Mouse (Mus musculus): ENCODE data around the gene Cenpm.

DNA sequence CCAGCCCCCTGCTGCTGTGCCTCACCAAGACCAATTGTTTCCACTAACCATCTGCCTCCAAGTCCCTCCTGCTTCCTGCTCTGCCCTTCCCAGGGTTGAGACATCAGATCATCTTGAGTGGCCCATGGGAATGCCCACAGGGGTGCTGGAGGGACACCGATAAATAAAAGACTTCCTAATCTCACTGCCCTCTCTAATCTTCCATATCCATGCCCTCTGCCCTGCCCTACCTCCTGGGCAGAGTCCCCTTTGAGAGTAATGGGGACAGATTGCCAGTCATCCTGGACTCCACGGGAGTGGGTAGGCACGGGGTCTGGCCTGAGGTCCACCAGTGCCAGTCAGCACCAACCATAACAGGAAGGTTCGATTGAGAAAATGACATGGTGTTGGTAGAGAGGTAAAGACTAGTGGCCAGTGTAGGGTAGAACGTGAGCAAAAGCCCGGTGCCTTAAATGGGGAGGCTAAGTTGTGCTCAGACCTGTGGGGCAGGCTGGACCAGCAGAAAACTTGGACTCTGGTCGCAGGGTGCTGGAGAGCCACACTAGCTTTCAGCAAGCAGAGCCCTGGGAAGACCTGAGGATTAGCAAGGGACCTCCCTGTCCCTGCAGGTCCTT, 19.8 kb downstream of the Cenpm start:
- TF ChIP-seq GATA1 (IDR thresholded peaks at IDR 0.05; ENCODE audit: borderline replicate concordance, low read length) (no peak), FLI1 (IDR thresholded peaks at IDR 0.05; ENCODE audit: low read length) (no peak)
